Mouse (Mus musculus) thymus, postnatal 14 days (tissue): ENCODE data around the gene Gm960.

ENCODE experiments used
- DNase-seq: peaks from one replicate; pipeline ENCODE4 v3.0.0; 2021

Gene Gm960

GRCm38 (mm10) chr19:4620721-4621120 lies 77.7 kb downstream of the Gm960 start:
- DNase-seq, result no peak

- no peak for DNase-seq
Measured at GRCm38 (mm10) chr19:4619461-4619860, 79.0 kb downstream of the Gm960 start.

GRCm38 (mm10) chr19:4618183-4618582 lies 80.3 kb downstream of the Gm960 start:
- no peak for DNase-seq

- DNase-seq, result no peak
Measured at GRCm38 (mm10) chr19:4616546-4616945, 81.9 kb downstream of the Gm960 start.

- peak; percentile 58 for DNase-seq
Measured at GRCm38 (mm10) chr19:4615151-4616093, 83.0 kb downstream of the Gm960 start, which contains the start of gene Lrfn4. Lrfn4 (minus strand) TSS chr19:4615667.

GRCm38 (mm10) chr19:4614305-4615150 lies 83.9 kb downstream of the Gm960 start:
- no peak for DNase-seq

- no peak for DNase-seq
Measured at GRCm38 (mm10) chr19:4613464-4614304, 84.8 kb downstream of the Gm960 start.

GRCm38 (mm10) chr19:4612181-4612961 lies 86.1 kb downstream of the Gm960 start:
- DNase-seq, result no peak

GRCm38 (mm10) chr19:4610109-4610508 lies 88.4 kb downstream of the Gm960 start:
- DNase-seq, result no peak

GRCm38 (mm10) chr19:4608511-4608910 lies 90.0 kb downstream of the Gm960 start:
- no peak for DNase-seq

GRCm38 (mm10) chr19:4607406-4607805 lies 91.1 kb downstream of the Gm960 start:
- no peak for DNase-seq

GRCm38 (mm10) chr19:4605654-4606053 lies 92.8 kb downstream of the Gm960 start:
- DNase-seq, result no peak

GRCm38 (mm10) chr19:4603801-4604723 lies 94.4 kb downstream of the Gm960 start:
- peak; percentile 60 for DNase-seq

- DNase-seq, result no peak
Measured at GRCm38 (mm10) chr19:4602459-4602858, 96.0 kb downstream of the Gm960 start.

- no peak for DNase-seq
Measured at GRCm38 (mm10) chr19:4596071-4596470, 102.4 kb downstream of the Gm960 start.

- DNase-seq, result no peak
Measured at GRCm38 (mm10) chr19:4593792-4594522, 104.5 kb downstream of the Gm960 start.

GRCm38 (mm10) chr19:4590025-4590424 lies 108.4 kb downstream of the Gm960 start:
- DNase-seq, result peak; percentile 32

GRCm38 (mm10) chr19:4589081-4589480 lies 109.4 kb downstream of the Gm960 start:
- no peak for DNase-seq

GRCm38 (mm10) chr19:4588430-4588829 lies 110.0 kb downstream of the Gm960 start:
- no peak for DNase-seq

GRCm38 (mm10) chr19:4587426-4587825 lies 111.0 kb downstream of the Gm960 start:
- DNase-seq, result no peak
